Mouse (Mus musculus) cerebellum, adult 2 months (tissue): ENCODE data around the gene Pid1. TPM values are rescaled to one million over a fixed set of nuclear protein-coding genes. Genes with fewer than 3 reads are reported as not detected.

Source experiments
- DNase-seq, 2 experiments: peaks; one replicate each; pipeline ENCODE4 v3.0.0; 2021
- H3K27ac ChIP-seq: fragments of 200-500 bp; 2 replicates; pipeline ENCODE4 v1.5.1; 2012; ENCODE audit warnings: low read length, control low read depth, inconsistent platforms; ENCODE audit not compliant: insufficient read depth
- H3K27me3 ChIP-seq: fragments of 200-500 bp; 2 replicates; pipeline ENCODE4 v1.6.1; 2012; ENCODE audit warnings: inconsistent platforms, mild to moderate bottlenecking, low read length, moderate library complexity; ENCODE audit not compliant: control insufficient read depth, insufficient read depth
- H3K4me1 ChIP-seq: fragments of 200-500 bp; 2 replicates; pipeline ENCODE4 v1.6.1; 2011; ENCODE audit warnings: low read length; ENCODE audit not compliant: control insufficient read depth, insufficient read depth
- H3K4me3 ChIP-seq: fragments of 200-500 bp; replicated peaks from 2 replicates; pipeline ENCODE3; 2011; ENCODE audit warnings: mild to moderate bottlenecking, low read depth, low read length, control low read depth; ENCODE audit not compliant: insufficient read depth
- CTCF ChIP-seq: fragments of 200-500 bp; IDR thresholded peaks from 2 replicates; pipeline ENCODE4 v1.5.1; 2011; ENCODE audit warnings: low read depth, mild to moderate bottlenecking, control low read depth, low read length, moderate library complexity, borderline replicate concordance; ENCODE audit not compliant: insufficient read depth
- POLR2A ChIP-seq: fragments of 200-500 bp; IDR thresholded peaks from 2 replicates; pipeline ENCODE4 v1.6.1; 2011; ENCODE audit warnings: low read length, control low read depth, borderline replicate concordance; ENCODE audit not compliant: insufficient read depth
- WGBS: fragments of 180-500 bp; shearing (Covaris S2); methylation state at CpG from one replicate; pipeline ENCODE4 v1.1.7; 2018; 5-methylcytosine and 5-hydroxymethylcytosine counted together
- polyA plus RNA-seq: library from polyadenylated mRNA; depleted of rRNA; stranded (reverse); fragments of >200 nt; gene quantifications from 2 replicates; pipeline ENCODE4 v1.2.3, GENCODE M21; 2012

The Pid1 gene
- polyA plus RNA-seq, 1 experiment, result 26.1 TPM

DNA sequence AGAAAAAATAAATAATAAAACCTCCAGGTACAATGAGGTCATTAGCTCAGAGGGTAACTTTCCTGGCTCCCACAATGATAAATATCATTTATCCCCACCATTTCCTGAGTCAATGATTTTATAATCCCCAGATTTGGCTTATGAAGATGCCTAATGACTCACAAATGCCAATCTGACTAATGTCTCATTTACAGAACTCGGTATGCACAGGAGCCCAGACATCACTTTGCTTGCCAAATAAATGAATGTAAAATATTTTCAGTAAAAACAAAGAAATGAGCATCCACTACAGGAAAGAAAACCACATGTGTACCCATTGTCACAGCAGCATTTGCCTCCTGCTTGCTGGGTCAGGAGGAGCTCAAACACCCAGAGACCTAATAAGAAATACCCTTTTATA, 222.4 kb downstream of the Pid1 start:
- H3K27ac ChIP-seq, result no peak overlapping the region
- DNase-seq, result no peak
- no peaks in the 10 kb centered on the region for H3K4me1 ChIP-seq
- no peaks in the 10 kb centered on the region for H3K27me3 ChIP-seq
- WGBS, result 26% methylated on average over 1 of the region's 1 CpGs
- no peak for TF ChIP-seq CTCF
- no peak for TF ChIP-seq POLR2A
- H3K4me3 ChIP-seq, result no peak overlapping the region

DNA sequence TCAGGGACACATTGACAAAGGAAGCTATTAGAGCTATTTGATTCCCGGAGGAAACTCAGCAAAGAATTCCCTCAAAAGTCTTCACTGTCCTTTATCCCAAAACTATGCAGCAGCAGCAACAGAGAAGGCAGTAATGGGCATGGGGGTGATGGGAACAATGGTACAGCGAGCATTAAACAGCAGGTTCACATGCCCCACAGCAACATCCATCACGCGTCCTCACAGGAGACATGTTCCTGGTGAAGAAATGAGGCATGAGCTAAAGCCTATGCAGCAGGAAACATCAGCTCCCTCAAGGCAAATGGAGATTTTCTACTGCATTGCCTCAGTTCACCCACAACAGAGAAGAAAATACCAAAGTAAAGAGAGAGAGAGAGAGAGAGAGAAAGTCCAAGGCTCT, 231.5 kb downstream of the Pid1 start:
- no peak for DNase-seq
- Histone ChIP-seq H3K4me3 (no peak overlapping the region), H3K27me3 (no peaks in the 10 kb centered on the region), H3K27ac (no peak overlapping the region), H3K4me1 (peaks cover 5% of the 10 kb centered on the region)
- no peak for TF ChIP-seq POLR2A
- WGBS, result 72% methylated on average over 4 of the region's 4 CpGs

DNA sequence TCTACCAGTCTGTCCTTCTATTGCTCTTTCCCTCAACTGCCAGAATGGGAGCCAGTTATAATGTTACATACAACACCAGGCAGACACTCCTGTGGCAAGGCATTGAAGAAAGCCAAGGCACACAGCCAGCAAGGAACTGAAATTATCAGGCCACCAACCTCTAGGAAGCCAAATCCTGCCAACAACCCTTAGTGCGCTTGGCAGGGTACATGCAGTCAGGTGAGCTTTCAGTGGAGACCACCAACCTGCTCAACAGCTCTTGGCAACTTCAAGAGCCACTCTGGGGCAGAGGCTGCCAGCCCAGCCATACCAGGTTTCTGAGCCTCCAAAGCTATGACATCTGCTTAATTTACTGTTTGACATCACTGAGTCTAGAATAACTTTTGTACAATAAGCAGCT, 232.2 kb downstream of the Pid1 start:
- TF ChIP-seq POLR2A, result no peak
- TF ChIP-seq CTCF, result no peak
- WGBS, result 15% methylated on average over 1 of the region's 1 CpGs
- Histone ChIP-seq H3K27ac (no peak overlapping the region), H3K4me1 (peaks cover 5% of the 10 kb centered on the region), H3K27me3 (no peaks in the 10 kb centered on the region), H3K4me3 (no peak overlapping the region)
- peak; percentile 18 to 46 for DNase-seq

GRCm38 (mm10) chr1:84128510-84128909, 235.5 kb downstream of the Pid1 start:
- Histone ChIP-seq H3K27me3 (no peaks in the 10 kb centered on the region), H3K4me1 (peaks cover 5% of the 10 kb centered on the region), H3K27ac (no peak overlapping the region), H3K4me3 (no peak overlapping the region)
- DNase-seq, result peak in 1 of 2 experiments; percentile 20
- 68% methylated on average over 4 of the region's 4 CpGs for WGBS
- TF ChIP-seq CTCF (peak; percentile 57), POLR2A (no peak)

GRCm38 (mm10) chr1:84119306-84119705, 244.7 kb downstream of the Pid1 start:
- Histone ChIP-seq H3K27ac (no peak overlapping the region), H3K27me3 (no peaks in the 10 kb centered on the region), H3K4me1 (no peaks in the 10 kb centered on the region), H3K4me3 (no peak overlapping the region)
- TF ChIP-seq POLR2A (no peak), CTCF (no peak)
- 60% methylated on average over 2 of the region's 2 CpGs for WGBS
- no peak for DNase-seq

DNA sequence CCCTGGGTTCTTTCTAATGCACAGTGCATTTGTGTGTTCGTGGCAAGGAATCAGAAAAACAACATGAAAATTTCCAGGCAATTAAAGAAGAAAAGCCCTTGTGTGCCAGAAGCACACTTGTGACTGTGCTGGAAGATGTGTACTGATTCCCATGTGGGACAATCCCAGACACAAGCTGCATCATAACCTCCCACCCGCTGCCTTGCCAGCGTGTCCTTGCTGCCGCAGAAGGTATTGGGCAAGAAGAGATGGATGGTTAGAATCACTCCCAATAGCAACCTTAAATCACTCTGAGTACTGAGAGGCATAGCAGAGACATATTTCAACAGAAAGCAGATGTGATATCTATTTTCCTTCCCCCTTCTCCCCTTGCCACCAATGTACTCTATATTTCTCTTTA, 257.2 kb downstream of the Pid1 start:
- no peak overlapping the region for H3K4me3 ChIP-seq
- H3K27ac ChIP-seq, result no peak overlapping the region
- no peak for DNase-seq
- H3K27me3 ChIP-seq, result no peaks in the 10 kb centered on the region
- WGBS, result 61% methylated on average over 4 of the region's 4 CpGs
- no peaks in the 10 kb centered on the region for H3K4me1 ChIP-seq
- TF ChIP-seq POLR2A (no peak), CTCF (no peak)

GRCm38 (mm10) chr1:84102052-84102451, 261.9 kb downstream of the Pid1 start:
- TF ChIP-seq CTCF (0 out of 2 replicates have a peak, but pooled peaks have one; percentile 15), POLR2A (no peak)

DNA sequence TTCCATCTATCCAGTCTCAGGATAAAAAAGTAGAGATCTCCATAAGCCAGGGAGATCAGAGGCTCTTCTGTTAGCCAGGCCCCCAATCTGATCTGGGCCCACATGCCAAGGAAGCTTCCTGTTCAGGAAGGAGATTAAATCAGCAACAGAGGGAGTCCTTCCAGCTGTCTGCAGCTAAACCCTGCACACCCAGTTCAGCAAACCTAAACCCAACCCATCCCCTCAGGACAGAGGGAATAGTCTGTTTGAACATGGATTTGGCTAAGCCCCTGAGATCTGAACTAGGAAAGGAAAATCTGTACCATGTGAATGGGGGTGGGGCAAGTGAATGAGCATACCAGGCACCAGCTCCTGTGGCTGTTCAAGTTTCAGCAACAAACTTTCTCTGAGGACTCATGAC, 266.6 kb downstream of the Pid1 start:
- Histone ChIP-seq H3K27ac (no peak overlapping the region), H3K27me3 (no peaks in the 10 kb centered on the region), H3K4me1 (no peaks in the 10 kb centered on the region), H3K4me3 (no peak overlapping the region)
- no peak for DNase-seq
- TF ChIP-seq POLR2A (no peak), CTCF (no peak)

More at GRCm38 (mm10) chr1:84102052-84102451, 261.9 kb downstream of the Pid1 start:
- no peak overlapping the region for H3K4me3 ChIP-seq
- no peaks in the 10 kb centered on the region for H3K4me1 ChIP-seq
- no peak overlapping the region for H3K27ac ChIP-seq
- 82% methylated on average over 2 of the region's 2 CpGs for WGBS
- no peaks in the 10 kb centered on the region for H3K27me3 ChIP-seq
- no peak for DNase-seq

- Histone ChIP-seq H3K27ac (no peak overlapping the region), H3K4me1 (no peaks in the 10 kb centered on the region), H3K4me3 (no peak overlapping the region), H3K27me3 (no peaks in the 10 kb centered on the region)
- TF ChIP-seq POLR2A (no peak), CTCF (no peak)
- WGBS, result 80% methylated on average over 2 of the region's 2 CpGs
- DNase-seq, result no peak
Observed at GRCm38 (mm10) chr1:84093291-84093690, 270.7 kb downstream of the Pid1 start.
